Mouse (Mus musculus) midbrain, embryonic 15.5 days (tissue): ENCODE results near the gene Marveld3. TPM values are rescaled to one million over a fixed set of nuclear protein-coding genes. Genes with fewer than 3 reads are reported as not detected.
A peak's percentile ranks its signal among the peaks of the same experiment; 100 is the strongest.

ENCODE experiments used
- ATAC-seq: fragments of 200-750 bp; cut with Nextera tagmentation; replicated peaks from 2 replicates; pipeline ENCODE4 v1.8.0; 2017; ENCODE audit warnings: moderate TSS enrichment
- H3K27ac ChIP-seq: fragments of 300-500 bp; sonication (generic); 2 replicates; pipeline ENCODE4 v1.5.1; 2015; ENCODE audit warnings: mild to moderate bottlenecking, inconsistent platforms
- H3K27me3 ChIP-seq: fragments of 300-500 bp; sonication (generic); replicated peaks from 2 replicates; pipeline ENCODE4 v1.6.1; 2015; ENCODE audit warnings: inconsistent platforms
- H3K36me3 ChIP-seq: fragments of 300-500 bp; sonication (generic); replicated peaks from 2 replicates; pipeline ENCODE4 v1.6.1; 2015; ENCODE audit warnings: inconsistent platforms
- H3K4me1 ChIP-seq: fragments of 300-500 bp; sonication (generic); 2 replicates; pipeline ENCODE4 v1.6.1; 2015; ENCODE audit warnings: inconsistent platforms
- H3K4me2 ChIP-seq: fragments of 300-500 bp; sonication (generic); 2 replicates; pipeline ENCODE4 v1.6.1; 2015; ENCODE audit warnings: inconsistent platforms, mild to moderate bottlenecking, moderate library complexity
- H3K4me3 ChIP-seq: fragments of 300-500 bp; sonication (generic); 2 replicates; pipeline ENCODE4 v1.5.1; 2015; ENCODE audit warnings: mild to moderate bottlenecking, inconsistent platforms
- H3K9ac ChIP-seq: fragments of 300-500 bp; sonication (generic); 2 replicates; pipeline ENCODE4 v1.6.1; 2015; ENCODE audit warnings: mild to moderate bottlenecking, inconsistent platforms
- H3K9me3 ChIP-seq: fragments of 300-500 bp; sonication (generic); 2 replicates; pipeline ENCODE4 v1.6.1; 2016; ENCODE audit warnings: inconsistent platforms
- WGBS: fragments of 180-500 bp; shearing (Covaris S2); methylation state at CpG from one replicate; pipeline ENCODE4 v1.1.7; 2015; ENCODE audit warnings: mixed read lengths; 5-methylcytosine and 5-hydroxymethylcytosine counted together
- polyA plus RNA-seq: library from polyadenylated mRNA; unstranded; fragments of >200 nt; fragmentation: Nextera tagmentation; extraction: Ambion mirVana; gene quantifications from 2 replicates; pipeline ENCODE4 v1.2.1, GENCODE M21; 2015

Marveld3 gene
- polyA plus RNA-seq, 1 experiment from 2014 or later: 2.1 TPM

DNA sequence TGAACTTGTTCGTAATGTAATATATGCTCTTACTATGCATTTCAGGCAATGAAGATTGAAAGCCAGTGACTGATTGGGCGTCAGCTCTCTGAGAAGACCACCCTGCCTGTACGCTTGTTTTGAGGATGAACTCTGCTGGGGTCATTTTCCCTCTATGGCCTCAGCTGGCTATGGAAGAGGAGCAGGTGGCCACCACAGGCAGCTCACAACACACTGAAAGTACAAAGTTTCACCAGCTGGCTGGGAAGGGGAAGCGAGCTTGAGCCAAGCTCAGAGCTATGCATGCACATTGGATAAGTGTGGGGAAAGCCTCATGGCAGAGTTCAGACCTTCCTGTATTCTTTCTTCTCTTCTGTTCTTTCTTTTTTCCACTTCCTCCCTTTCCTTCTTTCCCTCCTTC is 2.9 kb downstream of the Marveld3 start:
- no peak overlapping the region for H3K27ac ChIP-seq
- no peak overlapping the region for H3K9ac ChIP-seq
- H3K4me1 ChIP-seq: peaks cover 22% of the 10 kb centered on the region
- no peaks in the 10 kb centered on the region for H3K9me3 ChIP-seq
- no peak overlapping the region for H3K4me2 ChIP-seq
- no peak for ATAC-seq
- peaks cover 16% of the 10 kb centered on the region for H3K27me3 ChIP-seq
- no peak overlapping the region for H3K4me3 ChIP-seq
- H3K36me3 ChIP-seq: no peaks in the 10 kb centered on the region
- WGBS: 89% methylated on average over 4 of the region's 4 CpGs

GRCm38 (mm10) chr8:109958036-109958655 is 3.9 kb downstream of the Marveld3 start:
- Histone ChIP-seq H3K27ac (no peak overlapping the region), H3K27me3 (peaks cover 16% of the 10 kb centered on the region), H3K9ac (no peak overlapping the region), H3K4me1 (peaks cover 24% of the 10 kb centered on the region), H3K4me2 (no peak overlapping the region), H3K36me3 (no peaks in the 10 kb centered on the region), H3K9me3 (no peaks in the 10 kb centered on the region), H3K4me3 (no peak overlapping the region)
- WGBS: 25% methylated on average over 12 of the region's 12 CpGs
- ATAC-seq: no peak

GRCm38 (mm10) chr8:109957167-109958028 is 4.6 kb downstream of the Marveld3 start:
- WGBS: 4% methylated on average over 16 of the region's 16 CpGs
- Histone ChIP-seq H3K4me3 (no peak overlapping the region), H3K4me2 (0 out of 2 replicates have a peak overlapping the region, but pooled peaks have one; percentile 8), H3K4me1 (peaks cover 24% of the 10 kb centered on the region), H3K9me3 (no peaks in the 10 kb centered on the region), H3K36me3 (no peaks in the 10 kb centered on the region), H3K27me3 (peaks cover 12% of the 10 kb centered on the region), H3K27ac (no peak overlapping the region), H3K9ac (no peak overlapping the region)
- ATAC-seq: 0 out of 2 replicates have a peak, but pooled peaks have one; percentile 35

GRCm38 (mm10) chr8:109954486-109954948 is 7.5 kb downstream of the Marveld3 start:
- Histone ChIP-seq H3K27ac (peak overlapping the region; percentile 68), H3K36me3 (no peaks in the 10 kb centered on the region), H3K9me3 (no peaks in the 10 kb centered on the region), H3K4me3 (no peak overlapping the region), H3K27me3 (no peaks in the 10 kb centered on the region), H3K9ac (no peak overlapping the region), H3K4me2 (no peak overlapping the region), H3K4me1 (peaks cover 15% of the 10 kb centered on the region)
- 24% methylated on average over 13 of the region's 13 CpGs for WGBS
- ATAC-seq: peak; percentile 76

DNA sequence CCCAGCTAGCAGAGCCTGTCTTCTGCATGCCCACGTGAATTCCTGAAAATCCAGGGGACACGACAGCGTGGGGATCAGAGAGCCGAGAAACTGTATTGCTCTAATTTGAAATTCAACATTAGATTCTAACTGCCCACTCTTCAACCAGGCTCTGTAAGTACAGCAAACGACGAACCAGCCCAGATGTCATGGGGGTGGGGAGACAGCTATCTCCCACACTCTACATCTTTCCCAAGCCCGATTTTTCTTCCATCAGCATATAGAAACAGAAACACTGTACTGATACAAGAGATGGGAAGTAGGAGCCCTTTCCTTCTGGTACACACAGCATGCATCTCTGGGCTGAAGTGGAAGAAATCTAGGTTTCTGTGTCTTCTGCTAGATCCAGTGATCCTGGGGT is 9.8 kb downstream of the Marveld3 start:
- H3K4me1 ChIP-seq: peaks cover 20% of the 10 kb centered on the region
- no peaks in the 10 kb centered on the region for H3K36me3 ChIP-seq
- no peak overlapping the region for H3K27ac ChIP-seq
- H3K4me3 ChIP-seq: no peak overlapping the region
- no peak overlapping the region for H3K9ac ChIP-seq
- no peaks in the 10 kb centered on the region for H3K9me3 ChIP-seq
- no peak for ATAC-seq
- H3K27me3 ChIP-seq: no peaks in the 10 kb centered on the region
- no peak overlapping the region for H3K4me2 ChIP-seq
- WGBS: 62% methylated on average over 7 of the region's 7 CpGs

DNA sequence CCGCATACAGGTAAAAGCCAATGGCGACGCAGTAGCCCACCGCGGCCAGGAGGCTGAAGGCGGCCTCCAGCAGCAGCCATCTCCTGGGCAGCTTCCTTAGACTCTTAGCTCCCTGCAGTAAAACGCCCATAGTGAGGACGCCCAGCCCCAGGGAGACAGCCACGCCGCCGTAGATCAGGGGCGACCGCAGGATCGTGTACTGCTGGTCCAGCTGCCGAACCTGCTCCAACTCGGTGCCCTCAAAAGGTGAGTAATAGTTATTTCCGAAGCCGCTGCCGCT is 13.8 kb downstream of the Marveld3 start:
- no peaks in the 10 kb centered on the region for H3K9me3 ChIP-seq
- WGBS: 2% methylated on average over 19 of the region's 19 CpGs

GRCm38 (mm10) chr8:109947447-109948284 is 14.3 kb downstream of the Marveld3 start:
- Histone ChIP-seq H3K4me1 (peaks cover 13% of the 10 kb centered on the region), H3K27me3 (no peaks in the 10 kb centered on the region), H3K27ac (peak overlapping the region; percentile 77), H3K36me3 (no peaks in the 10 kb centered on the region), H3K9ac (peak overlapping the region; percentile 45), H3K9me3 (no peaks in the 10 kb centered on the region), H3K4me2 (peak overlapping the region; percentile 54), H3K4me3 (peak overlapping the region; percentile 44)
- 1% methylated on average over 26 of the region's 26 CpGs for WGBS
- peak; percentile 80 for ATAC-seq

More for the DNA sequence above, 13.8 kb downstream of the Marveld3 start:
- peak; percentile 61 for ATAC-seq
- H3K4me1 ChIP-seq: peaks cover 13% of the 10 kb centered on the region
- H3K27me3 ChIP-seq: no peaks in the 10 kb centered on the region
- peak overlapping the region; percentile 54 for H3K4me2 ChIP-seq
- H3K27ac ChIP-seq: peak overlapping the region; percentile 77
- H3K36me3 ChIP-seq: no peaks in the 10 kb centered on the region
- H3K9ac ChIP-seq: peak overlapping the region; percentile 45
- peak overlapping the region; percentile 44 for H3K4me3 ChIP-seq

DNA sequence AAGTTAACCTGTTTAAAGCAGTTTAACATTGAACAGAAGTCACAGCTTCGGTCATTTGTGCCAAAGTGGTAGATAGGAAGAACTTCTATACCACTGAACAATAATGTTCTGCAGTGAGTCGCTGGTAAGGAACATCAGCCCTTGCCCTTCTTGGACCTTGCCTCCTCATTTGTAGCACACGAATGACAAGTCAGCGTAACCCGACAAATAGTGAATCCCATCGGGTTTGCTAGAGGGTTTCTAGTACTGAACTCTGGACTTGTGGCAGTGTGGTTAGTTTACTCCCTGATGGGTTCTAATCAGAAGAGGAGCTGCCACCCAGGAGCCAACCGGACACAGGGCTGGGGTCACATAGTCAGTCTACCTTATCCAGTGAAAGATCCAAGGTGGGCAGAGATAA is 15.7 kb downstream of the Marveld3 start:
- Histone ChIP-seq H3K4me2 (no peak overlapping the region), H3K9me3 (no peaks in the 10 kb centered on the region), H3K9ac (no peak overlapping the region), H3K4me3 (no peak overlapping the region), H3K36me3 (peaks cover under 1% of the 10 kb centered on the region; the same call in 1 of the 2 replicates), H3K27ac (no peak overlapping the region), H3K27me3 (no peaks in the 10 kb centered on the region), H3K4me1 (peaks cover 13% of the 10 kb centered on the region)
- no peak for ATAC-seq
- WGBS: 88% methylated on average over 7 of the region's 7 CpGs

- peaks cover 5% of the 10 kb centered on the region; the same call in 1 of the 2 replicates for H3K36me3 ChIP-seq
- H3K9ac ChIP-seq: no peak overlapping the region
- WGBS: 84% methylated on average over 7 of the region's 7 CpGs
- H3K4me2 ChIP-seq: no peak overlapping the region
- H3K4me3 ChIP-seq: no peak overlapping the region
- H3K27ac ChIP-seq: no peak overlapping the region
- no peak for ATAC-seq
- H3K4me1 ChIP-seq: peaks cover 13% of the 10 kb centered on the region
- no peaks in the 10 kb centered on the region for H3K27me3 ChIP-seq
- no peaks in the 10 kb centered on the region for H3K9me3 ChIP-seq
Observed at GRCm38 (mm10) chr8:109945694-109946093, 16.3 kb downstream of the Marveld3 start.

- Histone ChIP-seq H3K9ac (no peak overlapping the region), H3K4me3 (no peak overlapping the region), H3K9me3 (no peaks in the 10 kb centered on the region), H3K4me2 (no peak overlapping the region), H3K4me1 (peaks cover 13% of the 10 kb centered on the region), H3K27me3 (no peaks in the 10 kb centered on the region), H3K27ac (no peak overlapping the region), H3K36me3 (peaks cover 7% of the 10 kb centered on the region; the same call in 1 of the 2 replicates)
- ATAC-seq: no peak
- 57% methylated on average over 9 of the region's 9 CpGs for WGBS
Observed at GRCm38 (mm10) chr8:109945153-109945632, 16.8 kb downstream of the Marveld3 start.

- no peak overlapping the region for H3K4me2 ChIP-seq
- ATAC-seq: no peak
- no peak overlapping the region for H3K4me3 ChIP-seq
- no peak overlapping the region for H3K9ac ChIP-seq
- no peak overlapping the region for H3K27ac ChIP-seq
- no peaks in the 10 kb centered on the region for H3K9me3 ChIP-seq
- WGBS: 84% methylated on average over 2 of the region's 2 CpGs
- peaks cover 20% of the 10 kb centered on the region; the same call in 1 of the 2 replicates for H3K36me3 ChIP-seq
- 0 out of 2 replicates have a peak, but pooled peaks cover under 1% of the 10 kb centered on the region for H3K4me1 ChIP-seq
- H3K27me3 ChIP-seq: no peaks in the 10 kb centered on the region
Observed at GRCm38 (mm10) chr8:109941606-109942360, 20.2 kb downstream of the Marveld3 start.
